Mouse (Mus musculus): ENCODE measurements around the gene Pfn4. TPM values are rescaled to one million over a fixed set of nuclear protein-coding genes. Genes with fewer than 3 reads are reported as not detected.
"Not testable (repeated sequence)": the region's sequence is repeated elsewhere in the genome, so short reads cannot be mapped to it uniquely, and the experiment has no call there.

Pfn4 gene
- total RNA-seq, 4 experiments from 2014 or later: 0.75 to 3.7 (median 2.6) TPM

- DNase-seq: not testable (repeated sequence)
Observed at GRCm38 (mm10) chr12:4788128-4788527, 19.3 kb downstream of the Pfn4 start.

GRCm38 (mm10) chr12:4793718-4794117, 24.9 kb downstream of the Pfn4 start:
- no peak for DNase-seq

GRCm38 (mm10) chr12:4797471-4797870, 28.6 kb downstream of the Pfn4 start:
- not testable (repeated sequence) for DNase-seq

GRCm38 (mm10) chr12:4811036-4811435, 42.2 kb downstream of the Pfn4 start:
- no peak for DNase-seq

- no peak for DNase-seq
Observed at GRCm38 (mm10) chr12:4811705-4812104, 42.9 kb downstream of the Pfn4 start.

- DNase-seq: no peak
Observed at GRCm38 (mm10) chr12:4813636-4814035, 44.8 kb downstream of the Pfn4 start.

GRCm38 (mm10) chr12:4816680-4817360, 48.0 kb downstream of the Pfn4 start:
- DNase-seq: no peak

GRCm38 (mm10) chr12:4817361-4818101, 48.7 kb downstream of the Pfn4 start, which contains the start of gene Sf3b6:
Gene Sf3b6 (plus strand): TSS chr12:4817544.
- DNase-seq: peak; percentile 96

GRCm38 (mm10) chr12:4827256-4827655, 58.4 kb downstream of the Pfn4 start:
- no peak for DNase-seq

Other genes starting within 250 kb of the Pfn4 start
- 10 to 100 TPM; 55.7 to 74.2 (median 67.1) TPM for gene Itsn2, start 176.4 kb upstream of the Pfn4 start, total RNA-seq (2022)
- gene Gm3625, start 176.1 kb upstream of the Pfn4 start, total RNA-seq (2022): not detected
- under 1 TPM in 3 of 4 experiments, not detected in 1; 0.28 to 0.59 (median 0.48) TPM for gene Fam228a, start 30.6 kb upstream of the Pfn4 start, total RNA-seq (2022)
- gene Fam228b, start 245 bp downstream of the Pfn4 start, total RNA-seq (2022): 1 to 10 TPM; 4.6 to 8.1 (median 6.3) TPM
- gene Sf3b6, start 48.5 kb downstream of the Pfn4 start, total RNA-seq (2022): 100 to 1,000 TPM in 3 of 4 experiments, 10 to 100 TPM in 1; 98.9 to 114 (median 103) TPM
- 10 to 100 TPM in 1 of 4 experiments, 1 to 10 TPM in 3; 2.8 to 16.0 (median 7.2) TPM for gene Fkbp1b, start 72.6 kb downstream of the Pfn4 start, total RNA-seq (2022)
- gene Wdcp, start 74.3 kb downstream of the Pfn4 start, total RNA-seq (2022): 10 to 100 TPM; 10.1 to 13.0 (median 11.5) TPM
- gene Mfsd2b, start 105.3 kb downstream of the Pfn4 start, total RNA-seq (2022): 1 to 10 TPM in 1 of 4 experiments, under 1 TPM in 3; 0.67 to 1.8 (median 0.83) TPM
- 10 to 100 TPM; 38.2 to 49.6 (median 42.1) TPM for gene Ubxn2a, start 138.7 kb downstream of the Pfn4 start, total RNA-seq (2022)
- gene Atad2b, start 148.3 kb downstream of the Pfn4 start, total RNA-seq (2022): 10 to 100 TPM; 22.5 to 31.4 (median 25.5) TPM

Measured in adrenal gland, adult 8-10 months (tissue).